Mouse (Mus musculus): Measurements from ENCODE around the gene Abcg2.
"Not testable (repeated sequence)": the region's sequence is repeated elsewhere in the genome, so short reads cannot be mapped to it uniquely, and the experiment has no call there.

The Abcg2 gene

DNA sequence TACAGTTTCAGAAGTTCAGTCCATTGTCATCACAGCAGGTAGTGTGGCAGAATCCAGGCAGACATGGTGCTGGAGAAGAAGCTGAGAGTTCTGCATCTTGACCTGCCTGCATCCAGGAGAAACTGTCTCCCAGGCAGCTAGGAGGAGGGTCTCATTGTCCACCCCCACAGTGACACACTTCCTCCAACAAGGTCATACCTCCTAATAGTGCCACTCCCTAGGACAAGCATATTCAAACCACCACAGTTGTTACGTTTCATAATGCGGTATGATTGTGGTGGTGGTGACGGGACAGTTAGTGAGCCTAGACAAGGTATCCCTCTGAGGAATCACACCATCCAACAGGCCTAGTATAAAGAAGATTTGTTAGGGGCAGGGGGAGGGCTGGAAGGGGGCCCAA is at the start of gene Abcg2:
Gene Abcg2, plus strand, starts transcription at position 301 of the 400 bp plus-strand sequence.
- DNase-seq (ENCODE audit: low read depth, low spot score) = not testable (repeated sequence)

- DNase-seq (ENCODE audit: low read depth, low spot score) = not testable (repeated sequence)
These were observed 44.1 kb upstream of the Abcg2 start for GRCm38 (mm10) chr6:58540263-58540662.

- peak; percentile 3 for DNase-seq (ENCODE audit: low read depth, low spot score)
These were observed 41.5 kb upstream of the Abcg2 start for GRCm38 (mm10) chr6:58542852-58543251.

DNA sequence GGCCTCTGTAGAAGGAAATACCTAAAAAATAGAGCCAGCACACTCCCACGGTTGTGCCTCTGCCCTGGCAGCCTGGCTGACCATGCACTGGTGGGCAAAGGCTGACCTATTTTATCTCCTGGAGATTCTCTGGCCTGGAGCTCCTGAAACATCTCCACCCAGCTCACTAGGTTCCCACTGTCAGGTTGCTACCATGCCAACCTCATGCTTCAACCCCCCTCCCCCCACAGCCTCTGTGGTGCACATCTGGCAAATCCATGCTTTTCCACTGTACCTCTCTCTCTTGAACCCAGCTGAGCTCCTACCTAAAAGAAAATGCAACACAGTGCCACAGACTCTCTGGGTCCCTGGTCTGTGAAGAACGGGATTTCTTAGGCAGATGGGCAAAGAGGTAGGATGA is 39.4 kb upstream of the Abcg2 start:
- DNase-seq (ENCODE audit: low read depth, low spot score) = not testable (repeated sequence)

DNA sequence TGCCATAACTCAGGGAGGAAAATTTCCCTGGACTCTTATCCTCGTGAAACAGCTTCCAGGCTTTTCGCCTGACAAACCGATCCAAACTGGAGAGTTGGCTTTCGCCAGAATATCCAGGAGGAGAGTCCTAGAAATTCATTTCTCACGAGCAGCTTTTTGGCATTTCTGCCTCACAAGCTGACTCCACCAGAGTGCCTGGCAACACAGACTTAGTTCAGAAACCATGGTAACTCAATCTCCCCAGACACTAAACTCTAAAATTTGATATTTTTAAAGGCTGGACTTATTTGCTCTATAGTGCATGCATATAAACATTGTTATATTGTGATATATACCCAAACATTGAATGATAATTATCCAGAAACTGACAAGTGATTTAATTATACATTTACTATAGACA is 38.3 kb upstream of the Abcg2 start:
- not testable (repeated sequence) for DNase-seq (ENCODE audit: low read depth, low spot score)

GRCm38 (mm10) chr6:58546816-58547215 is 37.5 kb upstream of the Abcg2 start:
- DNase-seq (ENCODE audit: low read depth, low spot score) = peak; percentile 39

DNA sequence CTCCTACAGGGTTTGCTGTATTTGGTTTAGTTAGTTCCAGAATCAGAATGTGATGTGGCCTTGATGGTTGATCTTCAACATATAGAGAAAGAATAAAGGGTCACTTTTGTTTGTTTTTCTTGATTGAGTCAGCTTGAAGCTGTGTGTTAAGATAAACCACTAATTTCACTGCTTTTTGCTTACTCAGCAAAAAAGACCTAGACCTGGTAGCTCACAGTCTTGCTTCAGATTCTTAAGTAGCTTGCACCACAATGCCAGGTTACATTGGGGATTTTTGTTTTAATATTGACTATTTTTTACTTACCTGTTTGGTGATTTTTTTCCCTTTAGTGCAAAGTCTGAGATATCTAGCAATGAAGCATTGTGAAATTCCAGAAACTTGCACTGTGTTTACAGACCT is 30.5 kb upstream of the Abcg2 start:
- not testable (repeated sequence) for DNase-seq (ENCODE audit: low read depth, low spot score)

GRCm38 (mm10) chr6:58593987-58594844 is 9.9 kb downstream of the Abcg2 start:
- DNase-seq (ENCODE audit: low read depth, low spot score) = not testable (repeated sequence)

DNA sequence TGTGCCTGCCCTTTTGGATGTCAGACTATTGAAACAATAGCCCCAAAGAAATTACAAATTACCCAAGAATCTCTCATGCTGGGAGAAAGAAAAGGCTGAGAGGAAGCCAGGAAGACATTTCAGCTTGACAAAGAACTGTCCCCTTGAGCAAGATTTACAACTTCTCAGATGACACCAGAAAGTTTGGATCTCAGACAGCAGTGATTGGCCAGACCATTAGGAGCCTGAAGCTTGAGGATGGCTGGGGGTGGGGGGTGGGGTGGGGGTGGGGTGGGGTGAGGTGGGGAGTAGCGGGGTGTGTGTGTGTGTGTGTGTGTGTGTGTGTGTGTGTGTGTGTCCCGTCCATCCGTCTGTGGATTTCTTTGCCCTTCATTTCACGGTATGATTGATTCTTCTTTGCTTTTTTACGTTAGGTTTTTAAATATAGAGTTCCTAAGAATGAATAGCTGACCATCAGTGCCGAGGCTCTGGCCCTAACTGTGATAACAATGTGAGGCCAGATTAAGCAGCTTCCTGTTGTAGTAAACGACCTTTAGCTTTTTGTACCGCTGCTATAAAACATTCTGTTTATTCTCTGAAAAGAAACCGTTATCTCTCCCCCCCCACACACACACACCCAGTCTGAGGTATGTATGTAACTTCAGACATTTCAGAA is 11.4 kb downstream of the Abcg2 start:
- DNase-seq (ENCODE audit: low read depth, low spot score) = not testable (repeated sequence)

DNA sequence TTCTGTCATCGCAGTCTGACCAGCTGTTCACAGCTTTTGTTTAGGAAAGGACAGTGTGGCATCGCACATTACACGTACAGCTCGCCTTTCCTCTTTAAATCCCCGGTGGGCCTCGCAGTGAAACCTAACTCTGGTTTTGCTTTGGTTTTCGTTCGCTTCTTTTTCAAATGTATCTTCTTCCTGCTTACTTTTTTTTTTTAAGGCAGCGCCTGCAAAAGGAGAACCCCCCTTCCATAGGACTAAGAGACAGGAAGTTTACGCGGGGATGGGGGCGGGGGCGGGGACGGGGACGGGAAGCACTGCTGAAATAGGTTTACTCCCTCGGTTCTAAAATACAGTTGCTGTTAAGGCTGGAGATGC is 12.0 kb downstream of the Abcg2 start:
- DNase-seq (ENCODE audit: low read depth, low spot score) = peak; percentile 55

DNA sequence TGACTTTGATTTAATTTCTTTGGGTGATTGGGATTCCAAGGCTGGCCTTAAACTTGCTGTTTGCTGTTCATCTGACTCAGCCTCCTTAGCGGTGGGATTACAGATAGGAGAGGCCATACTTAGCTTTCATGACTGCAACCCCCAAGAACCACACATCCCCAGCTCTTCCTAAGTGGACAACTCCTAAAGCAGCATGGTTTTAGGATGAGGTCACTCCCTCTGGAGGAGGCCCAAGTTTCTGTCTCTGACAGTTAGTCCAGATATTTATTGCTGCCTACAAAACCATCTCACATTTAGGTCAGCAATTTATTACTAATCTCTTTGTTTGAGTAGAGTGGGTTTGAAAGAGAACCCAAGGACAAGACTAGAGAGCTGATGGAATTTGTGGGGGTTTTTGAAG is 17.8 kb downstream of the Abcg2 start:
- not testable (repeated sequence) for DNase-seq (ENCODE audit: low read depth, low spot score)

DNA sequence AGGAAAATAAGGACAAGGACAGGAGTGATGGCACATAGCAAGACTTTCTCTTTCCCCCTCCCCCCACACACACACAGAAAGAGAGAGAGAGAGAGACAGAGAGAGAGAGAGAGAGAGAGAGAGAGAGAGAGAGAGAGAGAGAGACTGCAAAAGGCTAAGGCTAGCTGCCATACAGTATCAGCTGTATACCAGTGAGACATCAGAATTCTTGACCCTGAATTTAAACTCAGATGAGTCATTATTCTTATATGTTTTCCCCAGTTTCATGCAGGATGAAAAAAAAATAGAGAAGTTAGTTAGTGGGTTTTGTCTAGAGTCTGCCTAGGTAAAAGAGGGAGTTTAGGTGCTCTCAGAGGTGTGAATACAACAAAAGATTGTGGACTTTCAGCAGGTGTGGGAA is 18.7 kb downstream of the Abcg2 start:
- DNase-seq (ENCODE audit: low read depth, low spot score) = not testable (repeated sequence)

DNA sequence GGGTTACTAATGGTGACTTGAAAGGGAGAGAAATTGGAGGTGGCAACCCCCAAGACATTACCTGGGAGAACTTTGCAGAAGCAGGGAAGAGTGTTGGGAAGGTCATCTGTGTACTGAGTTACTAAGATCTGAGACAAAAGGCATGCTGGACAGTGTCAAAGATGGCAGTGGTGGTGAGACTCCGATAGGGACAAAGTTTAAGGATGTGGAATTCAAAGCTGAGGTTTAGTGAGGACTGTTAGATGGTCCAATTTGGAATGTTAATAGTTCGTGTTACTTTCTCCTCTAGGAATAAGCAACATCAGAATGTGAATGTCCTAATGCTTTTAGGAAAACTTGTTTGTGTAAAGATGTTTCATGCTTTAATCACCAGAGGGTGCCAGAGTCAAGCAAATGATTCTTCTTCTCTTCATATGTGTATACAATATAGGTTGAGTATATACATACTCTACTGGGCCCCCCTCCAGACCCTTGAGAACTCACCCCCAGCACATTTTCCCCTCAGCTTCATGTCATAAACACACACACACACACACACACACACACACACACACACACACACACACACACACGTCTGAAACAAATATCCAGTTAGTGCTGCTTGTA is 19.3 kb downstream of the Abcg2 start:
- DNase-seq (ENCODE audit: low read depth, low spot score) = peak; percentile 39

- no peak for DNase-seq (ENCODE audit: low read depth, low spot score)
These were observed 22.3 kb downstream of the Abcg2 start for GRCm38 (mm10) chr6:58606642-58607041.

GRCm38 (mm10) chr6:58608422-58608821 is 24.1 kb downstream of the Abcg2 start:
- no peak for DNase-seq (ENCODE audit: low read depth, low spot score)

DNA sequence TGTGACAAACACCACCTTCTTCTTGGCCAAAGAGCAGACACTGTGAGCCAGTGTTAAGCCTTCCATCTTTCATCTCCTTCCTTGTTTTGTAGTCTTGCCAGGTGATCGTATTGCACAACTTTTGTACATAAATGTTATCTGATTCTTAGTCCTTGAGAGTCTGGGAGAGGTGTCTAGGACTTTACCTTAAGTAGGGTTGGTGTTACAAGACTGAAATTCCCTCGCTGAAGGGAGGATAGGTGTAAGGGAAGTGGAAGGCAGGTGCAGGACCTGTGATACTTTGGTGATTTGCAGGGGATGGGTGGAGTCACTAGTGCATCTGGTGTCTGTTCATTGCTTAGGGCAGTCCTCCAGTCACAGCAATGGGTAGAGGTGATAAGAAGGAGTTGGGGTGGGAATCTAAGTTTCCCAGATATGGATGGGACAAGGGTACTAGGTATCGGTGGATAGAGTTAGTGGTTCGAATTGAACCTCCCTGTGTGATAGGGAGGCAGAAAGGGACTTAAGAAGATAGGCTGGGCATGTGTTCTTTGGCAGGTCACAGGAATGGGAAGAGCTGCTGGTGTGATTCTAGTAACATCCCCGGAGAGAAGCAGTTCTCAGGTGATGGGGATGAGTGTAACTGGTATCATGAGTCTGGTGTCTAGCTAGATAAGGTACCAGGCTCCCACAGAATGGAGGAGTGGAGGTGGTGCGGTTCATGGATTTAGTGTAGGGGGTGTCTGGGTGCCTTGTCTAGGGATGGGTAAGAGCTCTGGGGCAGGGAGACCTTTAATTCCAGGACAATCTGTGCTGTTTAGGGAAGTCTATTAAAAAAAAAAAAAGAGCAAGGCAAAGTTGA is 25.8 kb downstream of the Abcg2 start:
- DNase-seq (ENCODE audit: low read depth, low spot score) = no peak

GRCm38 (mm10) chr6:58610760-58611654 is 26.7 kb downstream of the Abcg2 start:
- DNase-seq (ENCODE audit: low read depth, low spot score) = no peak

DNA sequence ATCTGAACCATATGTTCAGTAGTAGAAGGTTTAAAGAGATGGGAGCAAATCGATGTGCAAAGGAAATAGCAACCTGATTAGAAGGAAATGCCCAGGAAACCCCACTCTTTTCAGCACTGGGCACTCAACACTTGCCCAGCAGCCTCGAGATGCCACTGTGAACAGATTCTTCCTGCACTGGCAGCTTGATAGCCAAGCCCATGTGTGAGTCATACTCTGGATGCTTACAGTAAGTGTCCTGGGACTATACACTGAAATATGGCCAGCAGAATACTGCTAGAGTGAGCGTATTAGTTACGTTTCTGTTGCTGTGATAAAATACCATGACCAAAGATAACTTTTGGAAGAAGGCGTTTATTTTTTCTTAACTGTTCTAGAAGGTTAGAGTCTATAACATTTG is 39.8 kb downstream of the Abcg2 start:
- no peak for DNase-seq (ENCODE audit: low read depth, low spot score)

- no peak for DNase-seq (ENCODE audit: low read depth, low spot score)
These were observed 44.9 kb downstream of the Abcg2 start for GRCm38 (mm10) chr6:58629238-58629637.

- no peak for DNase-seq (ENCODE audit: low read depth, low spot score)
These were observed 48.1 kb downstream of the Abcg2 start for GRCm38 (mm10) chr6:58632419-58632818.

DNA sequence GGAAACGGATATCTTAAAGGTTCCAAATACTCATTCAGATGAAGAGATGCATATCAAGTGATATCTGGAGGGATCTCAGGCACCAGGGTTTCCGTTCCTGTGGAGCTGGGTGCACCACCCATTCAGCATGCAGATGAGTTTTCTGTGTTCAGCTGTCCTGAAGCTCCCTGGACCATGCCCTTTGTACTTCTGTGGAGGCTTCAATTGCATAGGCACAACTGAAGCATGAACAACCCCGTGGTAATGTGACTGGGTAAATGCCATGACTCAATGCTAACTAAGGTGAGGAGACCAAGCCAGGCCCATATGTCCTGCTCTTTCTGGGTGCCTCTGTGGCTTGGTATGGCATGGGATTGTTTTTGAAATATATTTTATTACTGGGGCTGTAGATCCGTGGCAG is 49.4 kb downstream of the Abcg2 start:
- DNase-seq (ENCODE audit: low read depth, low spot score) = no peak

All from CD4-positive helper T cell, adult 2 months (primary cell).